Mouse (Mus musculus): ENCODE measurements at regions not wholly inside any gene's neighbourhood (a gene's known extent, or its start where the extent isn't known, plus 50 kb on each side); places are given as distances from the start of the nearest gene placed in this dataset.

DNA sequence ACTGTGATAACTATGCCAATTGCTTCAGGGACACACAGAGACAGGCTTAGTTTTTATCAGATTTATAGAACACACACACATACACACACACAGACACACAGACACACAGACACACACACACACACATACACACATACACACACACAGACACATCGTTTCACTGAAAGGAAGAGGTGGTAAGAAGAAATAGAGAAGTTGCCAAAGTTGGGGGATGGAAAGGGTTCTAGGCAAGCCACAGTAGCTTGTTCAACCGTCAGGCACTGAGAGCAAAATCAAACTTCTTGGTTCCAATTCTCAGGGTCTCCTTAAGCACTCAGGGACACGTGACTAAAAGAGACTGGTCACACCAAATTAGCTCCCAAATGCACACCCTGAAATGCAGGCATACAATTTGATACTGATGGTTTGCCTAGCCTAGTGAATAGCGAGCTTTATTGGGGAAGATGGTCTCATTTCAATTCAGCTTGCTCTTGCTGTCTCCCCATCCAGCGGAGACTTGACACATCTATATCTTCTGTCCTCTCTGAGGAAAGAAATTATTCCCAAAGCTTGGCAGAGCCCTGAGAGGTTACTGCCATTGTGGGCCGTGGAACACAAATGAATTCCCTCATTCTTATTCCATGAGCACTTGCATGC is 84.7 kb upstream of the Zfp366 start:
- no peak for ATAC-seq (ENCODE audit: extremely low read depth, insufficient number of reproducible peaks, low FRiP score, poor library complexity, severe bottlenecking)

DNA sequence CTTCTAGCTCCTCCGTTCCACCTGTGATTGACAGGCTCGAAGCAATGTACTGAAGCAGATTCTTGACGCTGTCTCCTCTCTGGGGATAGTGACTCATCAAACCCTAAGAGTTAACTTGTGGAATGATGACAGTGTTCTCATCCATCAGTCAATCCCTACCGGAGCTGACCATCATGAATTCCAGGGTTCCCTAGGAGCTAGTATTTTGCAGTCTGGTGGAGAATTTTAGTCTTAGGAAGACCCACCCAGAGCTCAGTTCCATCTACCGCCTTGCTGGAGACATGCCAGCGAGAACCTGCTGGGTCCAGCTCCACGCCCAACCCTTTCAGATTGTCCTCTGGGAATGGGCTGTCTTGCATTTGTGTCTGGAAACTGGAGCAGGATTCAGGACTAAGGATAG is 85.4 kb upstream of the Zfp366 start:
- ATAC-seq (ENCODE audit: extremely low read depth, insufficient number of reproducible peaks, low FRiP score, poor library complexity, severe bottlenecking), result no peak

GRCm38 (mm10) chr13:99097606-99098545 is 86.7 kb upstream of the Zfp366 start:
- no peak for ATAC-seq (ENCODE audit: extremely low read depth, insufficient number of reproducible peaks, low FRiP score, poor library complexity, severe bottlenecking)

DNA sequence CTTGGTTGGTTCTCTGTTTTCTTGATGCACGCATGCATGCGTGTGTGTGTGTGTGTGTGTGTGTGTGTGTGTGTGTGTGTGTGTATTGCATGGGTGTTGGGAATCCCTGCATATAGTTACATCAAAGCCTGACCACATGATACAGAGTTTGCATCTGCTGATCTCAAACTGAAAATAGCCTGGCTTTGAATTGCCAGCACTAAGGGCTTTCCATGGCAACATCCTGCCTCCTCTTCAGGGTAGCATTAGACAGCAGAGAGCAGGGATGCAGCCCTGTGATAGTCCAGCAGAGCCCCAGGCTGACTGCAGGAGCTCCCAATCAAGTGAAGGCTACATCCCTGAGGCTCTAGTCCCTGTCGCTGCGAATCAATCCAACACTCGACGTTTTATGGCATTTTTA is 87.8 kb upstream of the Zfp366 start:
- ATAC-seq (ENCODE audit: extremely low read depth, insufficient number of reproducible peaks, low FRiP score, poor library complexity, severe bottlenecking), result no peak

- ATAC-seq (ENCODE audit: extremely low read depth, insufficient number of reproducible peaks, low FRiP score, poor library complexity, severe bottlenecking), result no peak
Observed at GRCm38 (mm10) chr13:99095006-99095405, 89.6 kb upstream of the Zfp366 start.

GRCm38 (mm10) chr13:99094221-99094620 is 90.4 kb upstream of the Zfp366 start:
- no peak for ATAC-seq (ENCODE audit: extremely low read depth, insufficient number of reproducible peaks, low FRiP score, poor library complexity, severe bottlenecking)

DNA sequence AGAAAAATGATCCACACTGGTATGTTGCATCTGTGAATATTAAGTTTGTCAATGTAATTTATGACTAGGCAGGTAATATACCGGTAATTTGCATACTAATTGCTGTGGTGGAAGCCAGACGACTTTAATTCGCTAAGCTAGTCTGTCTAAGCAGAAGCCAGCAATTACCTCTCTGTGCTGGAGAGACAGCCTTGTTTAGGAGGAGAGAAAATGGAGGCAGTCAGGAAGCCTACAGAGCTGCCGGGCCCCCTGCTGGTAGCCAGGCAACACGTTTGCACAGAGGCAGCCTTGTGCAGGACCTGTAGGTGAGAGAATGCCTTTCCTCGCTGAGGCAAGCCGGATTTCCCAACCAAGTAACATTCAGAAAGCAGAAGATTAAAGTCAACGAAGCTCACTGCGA is 91.4 kb upstream of the Zfp366 start:
- peak; percentile 94 for ATAC-seq (ENCODE audit: extremely low read depth, insufficient number of reproducible peaks, low FRiP score, poor library complexity, severe bottlenecking)

- ATAC-seq (ENCODE audit: extremely low read depth, insufficient number of reproducible peaks, low FRiP score, poor library complexity, severe bottlenecking), result no peak
Observed at GRCm38 (mm10) chr13:99092279-99092930, 92.2 kb upstream of the Zfp366 start.

DNA sequence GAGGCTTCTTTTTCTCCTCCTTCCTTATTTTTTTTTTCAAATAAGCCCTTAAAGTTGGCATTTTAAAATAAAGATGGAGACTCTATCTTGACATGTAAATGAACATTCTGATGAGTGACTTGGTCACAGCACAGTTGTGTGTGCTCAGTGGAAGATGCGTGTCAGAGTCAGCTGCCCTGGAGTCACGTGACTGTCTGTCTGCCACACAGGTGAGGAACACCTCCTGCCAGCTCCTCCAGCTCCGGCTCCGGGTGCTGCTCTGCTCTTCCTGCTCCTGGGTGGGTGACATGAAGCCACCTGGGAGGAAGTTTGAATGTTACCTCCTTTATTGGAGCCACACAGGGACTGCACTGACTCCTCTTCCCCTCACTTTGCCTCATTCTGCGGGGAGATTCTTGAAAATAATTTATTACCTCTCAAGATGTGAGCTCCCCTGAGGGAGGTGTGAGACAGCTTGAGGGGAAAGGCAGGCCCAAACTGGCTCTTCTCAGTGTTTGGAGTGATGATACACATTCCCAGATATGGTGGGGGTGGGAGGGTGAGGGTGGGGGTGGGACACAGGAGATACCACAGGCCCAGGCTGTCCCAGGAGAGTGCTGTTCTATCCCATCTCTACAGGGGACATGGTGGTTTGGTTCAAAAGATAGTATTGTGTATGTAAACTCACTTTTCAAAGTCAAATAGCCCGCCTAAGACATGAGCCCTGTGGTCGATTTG is 92.9 kb upstream of the Zfp366 start:
- no peak for ATAC-seq (ENCODE audit: extremely low read depth, insufficient number of reproducible peaks, low FRiP score, poor library complexity, severe bottlenecking)

DNA sequence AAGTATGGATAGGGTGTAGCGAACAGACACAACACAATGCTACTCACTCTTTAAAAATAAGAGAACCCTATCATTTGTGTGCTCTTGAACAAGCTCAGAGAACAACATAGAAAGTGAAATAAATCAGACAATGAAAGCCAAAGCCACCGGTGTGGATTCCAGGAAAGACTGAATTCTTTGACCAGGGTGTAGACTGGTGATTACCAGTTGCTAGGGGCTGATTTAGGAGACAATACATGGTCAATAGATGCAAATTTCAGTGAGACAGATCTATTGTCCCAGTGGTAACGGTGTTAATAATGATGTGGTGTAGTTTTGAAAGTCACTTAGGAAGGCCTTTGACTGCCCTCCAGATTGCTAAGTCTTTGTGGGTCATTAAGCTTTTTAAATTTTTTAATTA is 94.3 kb upstream of the Zfp366 start:
- no peak for ATAC-seq (ENCODE audit: extremely low read depth, insufficient number of reproducible peaks, low FRiP score, poor library complexity, severe bottlenecking)

DNA sequence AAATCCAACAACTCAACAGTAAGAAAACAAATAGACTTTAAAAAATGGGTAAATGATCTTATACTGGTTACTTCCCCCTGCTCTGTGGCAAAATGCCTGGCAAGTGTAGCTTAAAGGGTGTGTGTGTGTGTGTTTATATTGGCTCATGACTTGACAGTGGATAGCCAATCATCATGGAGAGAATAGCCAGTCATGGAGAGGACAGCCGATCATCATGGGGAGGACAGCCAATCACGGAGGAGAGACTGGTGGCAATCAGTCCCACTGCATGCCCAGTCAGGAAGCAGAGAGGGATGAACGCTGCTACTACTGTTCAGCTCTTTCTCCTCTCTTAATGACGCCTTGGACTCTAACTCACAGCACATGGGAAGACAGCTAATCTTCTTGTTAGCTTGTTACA is 96.3 kb upstream of the Zfp366 start:
- ATAC-seq (ENCODE audit: extremely low read depth, insufficient number of reproducible peaks, low FRiP score, poor library complexity, severe bottlenecking), result no peak

DNA sequence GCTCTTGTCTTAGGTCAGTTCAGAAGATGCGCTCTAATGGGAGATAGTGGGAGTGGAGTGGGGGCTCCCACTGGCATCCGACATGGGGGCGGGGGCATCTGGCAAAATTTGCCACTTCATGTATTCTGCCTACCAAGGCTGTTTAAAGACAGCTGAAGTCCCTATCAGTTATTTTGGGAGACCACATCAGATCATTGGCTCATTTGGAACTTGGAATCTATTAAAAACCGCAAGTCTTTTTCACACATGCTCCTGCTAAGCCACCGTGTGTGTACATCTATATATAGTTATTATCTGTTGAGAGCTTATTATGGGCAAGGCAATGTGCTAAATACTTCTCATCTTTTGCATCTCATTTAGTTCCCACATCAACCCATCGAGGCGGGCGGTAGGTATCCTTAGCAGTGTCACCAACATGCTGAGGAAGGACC is 95.0 kb upstream of the 1700024P04Rik start:
- no peak for ATAC-seq (ENCODE audit: extremely low read depth, insufficient number of reproducible peaks, low FRiP score, poor library complexity, severe bottlenecking)

GRCm38 (mm10) chr13:99078643-99079042 is 94.3 kb upstream of the 1700024P04Rik start:
- ATAC-seq (ENCODE audit: extremely low read depth, insufficient number of reproducible peaks, low FRiP score, poor library complexity, severe bottlenecking), result no peak

DNA sequence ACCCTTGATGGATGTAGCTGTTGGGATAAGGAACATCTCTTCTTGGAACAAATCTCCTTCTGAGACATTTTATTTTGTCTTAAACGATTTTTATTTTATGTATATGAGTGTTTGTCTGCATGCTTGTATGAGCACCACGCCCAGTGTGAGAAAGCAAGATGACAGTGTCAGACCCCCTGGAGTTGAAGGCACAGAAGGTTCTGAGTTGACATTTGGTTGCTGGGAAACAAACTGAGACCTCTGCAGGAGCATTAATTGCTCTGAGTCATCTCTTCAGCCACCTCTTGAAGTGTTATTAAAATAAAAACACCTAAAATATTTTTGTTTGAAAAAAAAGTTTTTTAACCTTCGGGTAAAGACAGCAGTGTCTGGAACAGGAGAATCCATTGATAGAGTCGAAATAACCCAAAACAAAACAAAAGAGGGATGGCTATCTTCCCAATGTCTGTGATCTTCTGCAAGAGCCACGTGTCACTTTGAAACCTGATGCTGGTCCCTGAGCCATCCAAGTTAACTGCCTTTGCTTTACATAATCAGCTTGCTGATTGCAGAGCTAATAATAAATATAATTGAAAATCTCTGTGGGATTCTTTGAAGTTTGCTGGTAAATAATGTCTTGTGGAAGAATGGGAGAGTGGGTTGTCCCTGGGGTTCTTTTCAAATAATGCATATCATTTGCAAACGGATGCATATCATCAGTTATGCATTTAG is 92.8 kb upstream of the 1700024P04Rik start:
- no peak for ATAC-seq (ENCODE audit: extremely low read depth, insufficient number of reproducible peaks, low FRiP score, poor library complexity, severe bottlenecking)

- ATAC-seq (ENCODE audit: extremely low read depth, insufficient number of reproducible peaks, low FRiP score, poor library complexity, severe bottlenecking), result peak; percentile 73
Observed at GRCm38 (mm10) chr13:99075467-99075866, 91.1 kb upstream of the 1700024P04Rik start.

GRCm38 (mm10) chr13:99071821-99072414 is 87.6 kb upstream of the 1700024P04Rik start:
- ATAC-seq (ENCODE audit: extremely low read depth, insufficient number of reproducible peaks, low FRiP score, poor library complexity, severe bottlenecking), result no peak

DNA sequence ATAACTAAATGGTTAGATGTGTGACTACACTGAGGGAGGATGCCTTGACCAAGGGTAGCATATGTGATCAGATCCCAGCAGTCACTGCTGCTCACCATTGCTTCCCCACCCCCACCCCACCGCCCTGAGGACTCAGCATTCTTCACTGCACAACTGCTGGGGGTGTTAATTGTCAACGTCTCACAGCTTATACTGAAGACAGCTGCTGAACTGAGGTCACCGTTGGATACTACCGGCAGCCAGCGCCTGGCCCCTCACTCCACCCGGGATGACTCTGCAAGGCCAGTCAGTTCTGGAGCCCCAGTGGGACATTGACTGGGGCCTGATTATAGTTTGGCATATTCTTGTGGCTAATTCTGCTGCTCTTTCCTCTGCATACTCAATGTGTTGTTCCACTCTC is 87.0 kb upstream of the 1700024P04Rik start:
- ATAC-seq (ENCODE audit: extremely low read depth, insufficient number of reproducible peaks, low FRiP score, poor library complexity, severe bottlenecking), result no peak

- ATAC-seq (ENCODE audit: extremely low read depth, insufficient number of reproducible peaks, low FRiP score, poor library complexity, severe bottlenecking), result no peak
Observed at GRCm38 (mm10) chr13:99069767-99070166, 85.4 kb upstream of the 1700024P04Rik start.
